Mouse (Mus musculus) natural killer cell, adult 2 months (primary cell): ENCODE measurements around the gene Vat1l.

ENCODE experiments used
- DNase-seq, 2 experiments: peaks; one replicate each; pipeline ENCODE4 v3.0.0; 2022; ENCODE audit warnings: low spot score in 2 of 2

Vat1l gene

GRCm38 (mm10) chr8:114205221-114205901 lies at the start of gene Vat1l:
Gene Vat1l (plus strand): TSS chr8:114205612.
- no peak for DNase-seq

- DNase-seq: no peak
These were observed 46.8 kb upstream of the Vat1l start for GRCm38 (mm10) chr8:114158586-114158985.

DNA sequence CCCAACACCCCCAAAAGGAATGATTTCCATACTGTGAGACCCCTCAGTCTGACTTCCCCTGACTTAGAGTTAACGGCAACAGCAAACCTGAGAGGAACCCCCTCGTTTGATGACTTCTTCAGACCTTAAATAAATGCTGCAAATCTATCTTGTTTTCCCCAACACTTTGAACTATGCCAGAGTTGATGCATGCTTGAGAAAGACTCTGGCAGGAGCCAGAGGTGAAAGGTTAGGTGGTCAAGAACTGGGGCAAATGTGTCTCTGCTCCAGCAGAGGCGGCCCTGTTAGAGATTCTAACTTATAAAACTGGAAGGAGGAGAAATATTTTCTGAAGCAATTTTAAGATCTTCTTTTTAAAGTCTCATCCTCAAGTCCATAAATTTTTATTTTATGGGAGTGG lies 45.7 kb upstream of the Vat1l start:
- no peak for DNase-seq

DNA sequence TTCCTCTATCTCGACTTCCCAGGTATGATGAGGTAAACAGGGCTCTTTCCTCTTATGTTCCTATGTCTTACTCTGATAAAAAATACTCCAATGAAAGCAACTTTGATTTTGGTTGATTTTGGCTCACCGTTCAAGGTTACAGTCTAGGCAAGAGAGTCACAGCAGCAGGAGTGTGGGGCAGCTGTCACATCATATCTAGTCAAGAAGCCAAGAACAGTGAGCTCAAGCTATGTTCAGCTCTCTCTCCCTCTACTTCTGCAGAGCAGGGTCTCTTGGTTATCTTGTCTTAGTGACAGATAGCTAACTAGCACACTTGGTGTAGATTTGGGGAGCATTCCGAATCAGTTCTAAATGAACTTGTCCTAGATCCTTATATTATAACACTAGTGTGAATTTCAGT lies 41.5 kb upstream of the Vat1l start:
- DNase-seq: no peak

DNA sequence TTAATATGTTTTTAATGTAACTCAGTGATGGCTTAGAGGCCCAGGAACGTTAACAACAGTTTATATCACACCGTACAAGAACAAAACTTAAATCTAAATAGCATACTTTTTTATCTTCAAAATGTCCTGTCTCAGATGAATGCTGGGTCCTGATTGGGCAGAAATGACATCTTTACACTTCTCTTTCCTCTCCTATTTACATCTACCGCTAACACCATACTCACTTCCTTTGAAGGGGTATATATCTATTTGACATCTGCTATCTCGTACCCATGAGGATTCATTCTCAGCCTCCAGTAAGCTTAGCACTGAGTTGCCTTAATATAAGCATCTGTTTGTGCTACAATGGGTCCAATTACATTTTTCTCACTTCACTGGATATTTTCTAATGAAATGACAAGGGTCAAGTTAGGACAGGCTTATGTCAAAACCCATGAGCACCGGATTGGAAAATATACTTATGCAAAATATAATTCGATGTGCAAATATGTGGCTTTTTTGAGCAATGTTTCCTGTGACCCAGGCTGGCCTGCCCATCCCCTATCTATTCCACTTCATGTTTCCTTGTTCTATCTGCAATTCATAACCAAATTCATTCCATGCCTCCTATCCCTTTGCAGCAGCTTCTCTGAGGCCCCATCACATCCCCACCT lies 40.8 kb upstream of the Vat1l start:
- DNase-seq: no peak

DNA sequence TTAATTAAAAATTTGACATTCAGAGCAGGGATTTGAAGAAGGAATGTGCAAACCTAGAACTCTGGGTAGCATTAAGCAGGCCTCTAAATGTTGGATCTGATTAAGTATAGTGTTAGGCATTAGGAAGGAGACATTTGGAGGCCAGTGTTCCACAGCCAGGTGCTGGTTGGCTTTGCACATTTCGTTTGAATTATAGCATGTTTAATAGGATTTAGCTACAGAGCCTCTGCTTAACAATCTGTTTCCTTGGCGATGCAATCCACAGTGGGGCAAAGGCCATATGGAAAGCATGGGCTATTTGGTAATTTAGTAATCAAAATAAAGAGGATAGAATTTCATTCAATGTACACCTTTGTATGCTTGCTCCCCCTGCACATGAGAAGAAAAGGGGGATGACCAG lies 39.7 kb upstream of the Vat1l start:
- DNase-seq: no peak

GRCm38 (mm10) chr8:114176721-114177120 lies 28.7 kb upstream of the Vat1l start:
- DNase-seq: no peak

DNA sequence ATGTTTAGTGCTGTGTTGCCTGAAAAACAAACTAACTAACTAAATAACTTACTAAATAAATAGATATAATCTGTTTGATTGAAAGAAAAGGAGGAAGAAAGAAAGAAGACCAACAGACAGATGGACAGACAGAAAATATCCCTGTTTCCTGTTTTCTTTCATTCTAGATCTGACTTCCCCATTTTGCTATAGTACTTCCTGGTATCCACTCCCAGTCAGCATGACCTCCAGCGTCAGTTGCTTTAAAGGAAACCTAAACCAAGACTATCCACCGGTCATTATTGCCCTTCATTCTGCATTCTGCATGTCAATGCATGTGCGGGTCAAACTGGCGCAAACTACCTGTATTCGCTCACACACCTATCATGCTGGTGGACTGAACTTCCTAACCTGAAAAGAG lies 12.1 kb upstream of the Vat1l start:
- no peak for DNase-seq

DNA sequence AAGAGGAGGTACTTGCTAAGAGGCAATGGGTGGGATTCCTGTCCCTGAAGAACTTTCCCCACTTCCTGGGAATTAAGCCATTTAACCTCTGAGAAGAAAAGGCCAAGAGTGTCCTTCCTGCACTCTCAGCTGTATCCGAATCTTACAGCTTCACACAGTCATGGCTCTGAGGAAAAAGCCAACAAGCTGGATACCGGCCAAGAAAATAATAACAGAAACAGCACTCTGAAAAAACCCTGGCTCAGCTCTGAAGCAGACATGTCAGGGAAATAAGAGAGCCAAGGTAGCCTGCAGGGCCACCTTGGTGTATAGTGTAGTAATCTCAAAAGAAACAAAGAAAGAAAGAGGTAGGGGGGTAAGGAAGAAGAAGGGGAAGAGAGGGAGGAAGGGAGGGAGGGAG lies 6.4 kb upstream of the Vat1l start:
- DNase-seq: no peak

- no peak for DNase-seq
These were observed 1.1 kb downstream of the Vat1l start for GRCm38 (mm10) chr8:114206421-114206983.

- no peak for DNase-seq
These were observed 1.6 kb downstream of the Vat1l start for GRCm38 (mm10) chr8:114207026-114207425.

- DNase-seq: no peak
These were observed 15.4 kb downstream of the Vat1l start for GRCm38 (mm10) chr8:114220779-114221178.

GRCm38 (mm10) chr8:114222001-114222400 lies 16.6 kb downstream of the Vat1l start:
- DNase-seq: no peak

- no peak for DNase-seq
These were observed 18.6 kb downstream of the Vat1l start for GRCm38 (mm10) chr8:114224001-114224400.

DNA sequence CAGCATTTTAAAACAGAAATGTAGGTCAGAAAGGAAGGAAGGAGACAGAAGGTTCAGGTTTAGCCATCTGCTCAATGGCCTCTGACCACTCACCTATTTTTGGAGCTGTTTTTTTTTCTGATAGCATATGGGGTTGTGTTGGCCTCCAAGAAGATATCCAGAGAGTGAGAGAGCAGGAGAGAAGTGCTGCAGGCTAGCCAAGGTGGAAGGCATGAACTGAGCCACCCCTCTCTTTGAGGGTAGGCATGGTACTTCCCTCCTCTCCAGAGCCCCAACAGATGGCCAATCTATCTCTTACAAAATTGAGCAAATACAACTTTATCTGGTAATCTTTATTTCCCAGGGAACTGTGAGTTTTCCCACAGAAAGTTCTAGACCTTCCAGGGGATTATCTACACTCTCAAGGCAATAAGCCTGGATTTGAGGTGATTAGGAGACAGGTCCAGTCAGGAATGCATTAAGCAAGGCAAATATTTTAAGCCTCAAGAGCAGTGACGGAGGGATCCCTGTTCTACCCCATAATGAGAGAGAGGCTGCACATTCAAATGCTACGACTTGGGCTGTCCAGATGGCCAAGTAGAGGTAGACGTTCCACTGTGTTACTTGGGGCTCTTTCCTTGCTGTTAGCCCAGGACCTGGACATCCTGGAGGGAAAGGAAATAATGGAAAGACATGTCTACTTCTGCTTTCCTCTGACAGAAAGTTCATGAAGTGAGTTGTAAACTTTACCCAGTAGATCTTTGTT lies 46.1 kb downstream of the Vat1l start:
- no peak for DNase-seq

DNA sequence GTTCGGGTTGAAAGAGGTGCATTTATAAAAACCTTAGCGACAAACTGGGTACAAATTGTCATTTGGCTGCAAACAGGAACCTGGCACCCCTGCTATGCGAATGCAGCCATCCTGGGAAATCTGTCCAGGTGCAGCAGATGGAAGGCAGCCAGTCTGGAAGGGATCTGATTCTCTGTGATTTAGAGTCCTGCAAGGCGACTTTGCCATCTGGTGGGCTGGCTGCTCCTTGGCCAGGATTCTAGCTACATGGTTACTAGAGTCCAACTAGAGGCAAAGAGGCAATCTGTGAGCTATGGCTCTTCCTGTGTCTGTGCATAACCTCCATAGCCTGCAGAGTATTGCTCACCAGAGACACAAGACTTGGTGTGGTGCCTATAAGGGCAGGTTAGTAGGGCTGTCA lies 53.3 kb downstream of the Vat1l start:
- DNase-seq: no peak

GRCm38 (mm10) chr8:114259713-114260355 lies 54.4 kb downstream of the Vat1l start:
- no peak for DNase-seq

- DNase-seq: no peak
These were observed 56.9 kb downstream of the Vat1l start for GRCm38 (mm10) chr8:114262331-114262730.

GRCm38 (mm10) chr8:114274558-114274957 lies 69.1 kb downstream of the Vat1l start:
- DNase-seq: no peak

DNA sequence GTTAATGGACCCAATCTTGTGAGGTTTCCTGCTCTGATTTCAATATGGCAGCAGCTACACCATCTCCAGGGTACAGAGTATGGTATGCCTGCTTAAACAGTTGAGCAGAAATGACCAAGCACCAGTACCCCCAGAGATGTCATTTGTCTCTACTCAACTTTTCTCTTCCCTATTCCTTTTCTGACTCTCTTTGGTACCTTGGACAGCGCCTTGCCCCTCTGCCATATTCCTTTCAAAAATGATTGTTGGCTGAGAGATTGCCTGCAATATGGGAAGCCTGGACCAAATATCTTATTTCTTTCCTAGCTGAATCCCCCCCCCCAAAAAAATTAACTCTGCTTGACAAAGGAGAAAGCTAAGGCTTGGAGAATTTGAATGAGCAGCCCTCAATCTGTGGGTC lies 75.7 kb downstream of the Vat1l start:
- no peak for DNase-seq

DNA sequence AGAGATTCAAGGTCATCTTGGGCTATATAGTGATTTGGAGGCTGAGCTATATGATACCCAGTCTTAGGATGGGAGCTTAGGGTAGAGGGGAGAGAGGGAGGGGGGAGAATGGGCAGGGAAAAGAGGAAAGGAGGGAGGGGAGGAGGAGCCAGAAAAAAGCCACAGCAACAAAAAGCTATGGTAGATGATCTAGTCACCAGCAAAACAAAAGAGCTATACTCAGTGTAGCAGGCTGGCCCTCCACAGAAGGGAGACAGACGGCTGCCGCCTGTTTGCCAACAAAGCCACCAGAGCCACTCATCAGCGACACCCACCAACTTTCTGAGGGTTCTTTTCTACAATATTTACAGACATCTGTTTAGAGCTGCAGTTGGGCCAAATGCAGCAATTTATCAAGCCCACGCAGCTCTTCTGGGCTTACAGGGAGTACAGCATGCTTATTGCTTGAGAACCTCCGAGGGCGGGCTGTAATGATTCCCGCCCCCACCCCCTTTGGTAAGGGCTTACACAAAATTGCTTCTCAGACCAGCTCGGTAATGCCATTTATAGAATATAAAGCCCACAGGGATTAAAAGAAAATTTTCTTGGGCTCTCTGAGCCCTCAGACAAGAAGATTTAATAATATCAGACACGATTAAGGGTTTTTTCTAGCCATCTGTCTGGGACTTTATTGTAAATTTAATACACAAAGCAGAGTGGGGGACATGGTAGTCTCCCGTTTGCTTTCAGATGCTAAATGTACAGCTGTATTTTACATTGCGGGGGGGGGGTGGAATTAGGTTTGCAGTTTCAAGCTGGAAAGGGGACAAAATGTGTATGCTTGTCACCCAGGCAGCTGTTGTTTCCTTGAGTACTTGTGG lies 89.7 kb downstream of the Vat1l start:
- DNase-seq: no peak
